Mouse (Mus musculus) thymus, adult 2 months (tissue): Measurements from ENCODE around the gene Sema3a.

Experiments
- CTCF ChIP-seq: fragments of 200-500 bp; IDR thresholded peaks from 2 replicates; pipeline ENCODE4 v1.5.1; 2012; ENCODE audit warnings: mild to moderate bottlenecking, control low read depth, low read length, moderate library complexity, borderline replicate concordance; ENCODE audit not compliant: control insufficient read depth, poor library complexity, insufficient read depth; ENCODE audit errors: extremely low read depth
- POLR2A ChIP-seq: fragments of 200-500 bp; IDR thresholded peaks from 2 replicates; pipeline ENCODE4 v1.6.1; 2012; ENCODE audit warnings: mild to moderate bottlenecking, low read length, control low read depth, moderate library complexity; ENCODE audit not compliant: control insufficient read depth, poor library complexity, insufficient read depth; ENCODE audit errors: extremely low read depth

DNA sequence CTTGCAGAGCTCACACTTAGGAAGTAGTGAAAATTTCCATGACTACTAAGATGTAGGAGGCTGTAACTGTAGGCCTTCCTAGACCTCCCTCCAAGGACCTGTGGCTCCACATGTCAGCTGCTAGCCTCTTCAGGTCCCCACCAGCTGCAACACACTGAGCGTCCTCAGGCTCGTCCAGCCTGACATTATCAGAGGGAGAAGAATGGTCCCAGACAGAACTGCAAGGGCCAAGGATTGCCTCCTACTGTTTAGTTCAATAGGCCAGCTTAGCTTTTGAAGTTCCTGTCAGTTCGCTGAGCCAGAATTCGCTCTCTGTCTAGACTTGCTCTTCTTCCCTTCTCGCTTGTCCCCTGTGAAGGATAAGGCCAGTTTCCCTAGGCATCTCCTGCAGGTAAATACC lies 504.7 kb downstream of the Sema3a start:
- TF ChIP-seq CTCF (no peak), POLR2A (no peak)
